Mouse (Mus musculus): ENCODE data around the gene Tet3. TPM values are rescaled to one million over a fixed set of nuclear protein-coding genes. Genes with fewer than 3 reads are reported as not detected.
A peak's percentile ranks its signal among the peaks of the same experiment; 100 is the strongest.
"Not testable (repeated sequence)": the region's sequence is repeated elsewhere in the genome, so short reads cannot be mapped to it uniquely, and the experiment has no call there.

Gene Tet3
- polyA plus RNA-seq, 1 experiment = 21.1 TPM

DNA sequence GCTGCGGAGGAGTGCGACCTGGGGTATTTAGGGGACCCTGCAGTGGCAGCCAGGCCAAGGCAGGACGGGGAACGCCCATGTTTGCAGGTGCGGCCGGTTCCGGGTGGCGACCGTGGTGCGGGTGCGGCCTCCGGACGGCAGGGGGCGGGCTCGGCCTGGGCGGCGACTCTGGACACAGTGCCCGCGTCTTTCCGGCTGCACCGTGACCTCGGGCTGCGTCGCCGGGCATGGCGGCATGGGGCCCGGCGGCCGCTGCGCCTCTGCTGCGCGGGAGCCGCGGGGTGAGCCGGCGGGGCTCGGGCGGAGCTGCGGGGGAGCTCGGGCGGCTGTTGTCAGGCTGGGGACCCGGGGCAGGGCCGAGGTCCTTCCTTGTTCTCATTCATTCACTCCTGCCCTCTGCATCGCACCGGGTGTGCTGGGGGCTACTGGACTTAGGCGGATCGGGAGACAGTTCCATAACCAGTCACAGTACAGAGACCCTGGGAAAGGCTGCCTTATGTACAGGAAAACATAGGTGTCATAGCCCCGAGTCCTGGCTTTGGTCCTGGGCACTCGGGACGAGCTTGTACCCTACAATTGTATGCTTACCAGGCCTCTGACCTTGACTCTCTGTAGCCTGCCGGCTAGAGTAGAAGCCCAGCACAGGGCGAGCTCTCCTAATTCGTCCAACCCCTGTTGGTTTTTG, 109.5 kb downstream of the Tet3 start:
- H3K36me3 ChIP-seq (ENCODE audit: control insufficient read depth, insufficient read depth, low read length) = peaks cover 4% of the 10 kb centered on the region
- H3K27me3 ChIP-seq (ENCODE audit: control insufficient read depth, insufficient read depth, low read length) = no peaks in the 10 kb centered on the region
- H3K27ac ChIP-seq (ENCODE audit: insufficient read depth, low read length) = no peak overlapping the region; the same call in 1 of the 2 replicates
- TF ChIP-seq CTCF (IDR thresholded peaks at IDR 0.05; ENCODE audit: extremely low read depth, insufficient read depth, insufficient read length, insufficient replicate concordance) (peak; percentile 97), POLR2A (IDR thresholded peaks at IDR 0.05; ENCODE audit: low read depth, low read length) (peak; percentile 60)
- H3K4me3 ChIP-seq (ENCODE audit: extremely low read depth, insufficient read depth, insufficient read length) = peak overlapping the region; percentile 74
- under 1% methylated on average over 53 of the region's 53 CpGs for WGBS
- peaks cover 5% of the 10 kb centered on the region for H3K4me1 ChIP-seq (ENCODE audit: control insufficient read depth, insufficient read depth, insufficient read length)
- DNase-seq (ENCODE audit: low read depth in 1 of 2, low spot score in 2 of 2) = peak; percentile 58 to 92

DNA sequence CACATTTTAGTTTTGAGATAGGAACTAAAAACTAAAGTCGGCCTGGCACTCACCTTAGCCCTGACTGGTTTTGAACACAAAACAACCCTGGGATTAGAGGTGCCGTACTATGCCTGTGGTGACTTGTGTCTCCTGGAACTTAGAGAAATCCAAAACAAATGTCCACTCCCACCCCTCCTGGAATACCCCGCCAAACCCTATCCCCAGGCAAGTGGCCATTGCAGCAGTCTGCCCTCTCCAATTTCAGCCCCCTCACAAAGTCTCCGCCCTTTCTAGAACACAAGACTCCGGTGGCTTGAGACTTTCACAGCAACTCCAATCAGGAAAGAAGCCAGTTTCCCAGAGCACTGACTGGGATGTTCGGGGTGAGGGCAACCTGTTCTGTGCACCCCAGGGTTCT, 110.0 kb downstream of the Tet3 start, which contains the start of gene Bola3:
Gene Bola3 (plus strand): TSS at position 275 of the 400 bp plus-strand sequence.
- DNase-seq (ENCODE audit: low read depth in 1 of 2, low spot score in 2 of 2) = no peak
- Histone ChIP-seq H3K27ac (ENCODE audit: insufficient read depth, low read length) (no peak within 1 kb of the TSS; the same call in 1 of the 2 replicates), H3K4me3 (ENCODE audit: extremely low read depth, insufficient read depth, insufficient read length) (peak within 1 kb of the TSS; percentile 74), H3K4me1 (ENCODE audit: control insufficient read depth, insufficient read depth, insufficient read length) (peaks cover 5% of the 10 kb centered on the region), H3K27me3 (ENCODE audit: control insufficient read depth, insufficient read depth, low read length) (no peaks in the 10 kb centered on the region), H3K36me3 (ENCODE audit: control insufficient read depth, insufficient read depth, low read length) (peaks cover 2% of the 10 kb centered on the region; the same call in 1 of the 2 replicates)
- TF ChIP-seq POLR2A (IDR thresholded peaks at IDR 0.05; ENCODE audit: low read depth, low read length) = no peak
- TF ChIP-seq CTCF (IDR thresholded peaks at IDR 0.05; ENCODE audit: extremely low read depth, insufficient read depth, insufficient read length, insufficient replicate concordance) = no peak
- WGBS = 46% methylated on average over 6 of the region's 6 CpGs

DNA sequence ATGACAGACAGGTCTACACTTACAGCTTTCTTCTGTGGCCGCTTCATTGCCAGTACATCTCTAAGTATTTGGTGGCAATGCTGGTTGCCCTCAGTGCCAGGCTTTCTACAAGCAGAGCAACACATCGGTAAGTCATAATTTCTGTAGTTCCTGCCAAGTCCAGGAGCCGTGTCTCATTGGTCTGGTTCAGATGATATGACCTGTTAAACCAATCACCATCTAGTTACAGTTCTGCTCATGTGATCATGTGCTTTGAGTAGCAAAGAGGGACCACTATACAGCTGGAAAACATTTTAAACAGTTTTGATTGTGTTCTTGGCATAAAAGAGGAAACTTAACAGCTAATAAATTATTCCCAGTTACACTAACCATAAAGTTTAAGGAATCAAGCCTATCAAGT, 111.0 kb downstream of the Tet3 start:
- no peak overlapping the region for H3K27ac ChIP-seq (ENCODE audit: insufficient read depth, low read length)
- DNase-seq (ENCODE audit: low read depth in 1 of 2, low spot score in 2 of 2) = no peak
- no peak overlapping the region for H3K4me3 ChIP-seq (ENCODE audit: extremely low read depth, insufficient read depth, insufficient read length)
- H3K36me3 ChIP-seq (ENCODE audit: control insufficient read depth, insufficient read depth, low read length) = peaks cover 5% of the 10 kb centered on the region
- no peaks in the 10 kb centered on the region for H3K27me3 ChIP-seq (ENCODE audit: control insufficient read depth, insufficient read depth, low read length)
- TF ChIP-seq CTCF (IDR thresholded peaks at IDR 0.05; ENCODE audit: extremely low read depth, insufficient read depth, insufficient read length, insufficient replicate concordance) = no peak
- TF ChIP-seq POLR2A (IDR thresholded peaks at IDR 0.05; ENCODE audit: low read depth, low read length) = no peak
- WGBS = 83% methylated on average over 3 of the region's 3 CpGs
- H3K4me1 ChIP-seq (ENCODE audit: control insufficient read depth, insufficient read depth, insufficient read length) = peaks cover 5% of the 10 kb centered on the region

DNA sequence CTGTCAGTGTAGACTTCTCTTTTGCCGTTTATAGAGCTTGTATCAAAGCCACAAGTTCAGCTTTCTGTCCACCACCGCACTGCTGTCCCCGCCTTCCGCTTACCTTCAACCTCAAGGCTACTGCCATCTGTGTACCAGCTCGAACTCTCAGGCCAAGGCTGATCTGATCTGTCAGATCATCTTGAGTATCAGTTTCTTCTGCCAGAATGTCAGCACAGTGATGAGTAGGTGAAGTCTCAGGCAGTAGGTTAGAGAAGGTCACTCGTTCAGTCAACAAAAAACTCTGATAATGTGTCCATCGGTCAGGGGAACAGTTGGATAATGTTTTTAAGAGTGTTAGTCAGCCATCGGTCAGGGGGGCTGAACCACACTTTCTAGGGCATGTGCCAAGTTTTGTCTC, 113.6 kb downstream of the Tet3 start:
- not testable (repeated sequence) for H3K27me3 ChIP-seq (ENCODE audit: control insufficient read depth, insufficient read depth, low read length); H3K27ac ChIP-seq (ENCODE audit: insufficient read depth, low read length); H3K4me1 ChIP-seq (ENCODE audit: control insufficient read depth, insufficient read depth, insufficient read length); H3K4me3 ChIP-seq (ENCODE audit: extremely low read depth, insufficient read depth, insufficient read length); DNase-seq (ENCODE audit: low read depth in 1 of 2, low spot score in 2 of 2)
- peaks cover 19% of the 10 kb centered on the region for H3K36me3 ChIP-seq (ENCODE audit: control insufficient read depth, insufficient read depth, low read length)
- 89% methylated on average over 8 of the region's 8 CpGs for WGBS

DNA sequence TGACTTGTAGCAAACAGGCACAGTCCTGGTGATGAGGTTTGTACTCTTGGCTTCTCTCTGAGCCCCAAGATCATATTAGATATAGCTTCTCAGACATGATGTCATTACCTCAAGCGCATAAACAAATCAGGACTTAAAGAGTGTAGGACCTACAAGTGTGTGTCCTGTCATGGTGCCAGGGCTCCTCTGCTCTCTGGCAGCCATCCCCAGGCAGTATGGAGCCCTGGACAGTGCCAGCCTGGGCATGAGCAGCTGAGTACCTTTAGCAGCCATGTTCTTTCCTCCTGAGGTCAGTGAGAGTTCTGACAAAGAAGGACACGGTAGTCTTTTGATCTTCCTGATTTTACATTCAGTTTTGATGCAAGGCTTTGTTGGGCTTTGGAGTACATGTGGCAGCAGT, 115.9 kb downstream of the Tet3 start:
- DNase-seq (ENCODE audit: low read depth in 1 of 2, low spot score in 2 of 2) = no peak
- Histone ChIP-seq H3K36me3 (ENCODE audit: control insufficient read depth, insufficient read depth, low read length) (peaks cover 29% of the 10 kb centered on the region), H3K27me3 (ENCODE audit: control insufficient read depth, insufficient read depth, low read length) (no peaks in the 10 kb centered on the region), H3K27ac (ENCODE audit: insufficient read depth, low read length) (no peak overlapping the region), H3K4me1 (ENCODE audit: control insufficient read depth, insufficient read depth, insufficient read length) (no peaks in the 10 kb centered on the region), H3K4me3 (ENCODE audit: extremely low read depth, insufficient read depth, insufficient read length) (no peak overlapping the region)
- TF ChIP-seq CTCF (IDR thresholded peaks at IDR 0.05; ENCODE audit: extremely low read depth, insufficient read depth, insufficient read length, insufficient replicate concordance) (no peak), POLR2A (IDR thresholded peaks at IDR 0.05; ENCODE audit: low read depth, low read length) (no peak)
- WGBS = 93% methylated on average over 2 of the region's 2 CpGs

DNA sequence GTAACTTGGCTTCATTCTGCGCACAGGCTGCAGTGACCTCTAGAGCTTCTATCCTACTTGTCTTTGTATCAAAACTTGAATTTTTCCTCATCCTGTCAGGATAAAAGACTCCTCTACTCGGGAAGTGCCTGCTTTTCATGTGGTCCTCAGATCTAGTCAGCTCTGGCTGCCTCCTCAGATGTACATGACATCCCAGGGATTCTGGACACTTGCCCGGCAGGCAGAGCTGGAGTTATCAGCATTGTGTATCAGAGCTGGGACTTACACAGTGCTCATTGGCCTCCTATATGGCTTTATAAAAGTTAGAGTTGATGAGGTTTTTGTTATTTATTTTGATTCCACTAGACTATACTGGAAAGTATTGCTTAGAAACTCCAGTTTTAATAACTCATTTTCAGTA, 117.5 kb downstream of the Tet3 start:
- no peaks in the 10 kb centered on the region for H3K27me3 ChIP-seq (ENCODE audit: control insufficient read depth, insufficient read depth, low read length)
- no peak overlapping the region for H3K4me3 ChIP-seq (ENCODE audit: extremely low read depth, insufficient read depth, insufficient read length)
- WGBS = 83% methylated on average over 3 of the region's 3 CpGs
- DNase-seq (ENCODE audit: low read depth in 1 of 2, low spot score in 2 of 2) = no peak
- no peaks in the 10 kb centered on the region for H3K4me1 ChIP-seq (ENCODE audit: control insufficient read depth, insufficient read depth, insufficient read length)
- TF ChIP-seq POLR2A (IDR thresholded peaks at IDR 0.05; ENCODE audit: low read depth, low read length) (no peak), CTCF (IDR thresholded peaks at IDR 0.05; ENCODE audit: extremely low read depth, insufficient read depth, insufficient read length, insufficient replicate concordance) (no peak)
- peaks cover 32% of the 10 kb centered on the region for H3K36me3 ChIP-seq (ENCODE audit: control insufficient read depth, insufficient read depth, low read length)
- no peak overlapping the region for H3K27ac ChIP-seq (ENCODE audit: insufficient read depth, low read length)

DNA sequence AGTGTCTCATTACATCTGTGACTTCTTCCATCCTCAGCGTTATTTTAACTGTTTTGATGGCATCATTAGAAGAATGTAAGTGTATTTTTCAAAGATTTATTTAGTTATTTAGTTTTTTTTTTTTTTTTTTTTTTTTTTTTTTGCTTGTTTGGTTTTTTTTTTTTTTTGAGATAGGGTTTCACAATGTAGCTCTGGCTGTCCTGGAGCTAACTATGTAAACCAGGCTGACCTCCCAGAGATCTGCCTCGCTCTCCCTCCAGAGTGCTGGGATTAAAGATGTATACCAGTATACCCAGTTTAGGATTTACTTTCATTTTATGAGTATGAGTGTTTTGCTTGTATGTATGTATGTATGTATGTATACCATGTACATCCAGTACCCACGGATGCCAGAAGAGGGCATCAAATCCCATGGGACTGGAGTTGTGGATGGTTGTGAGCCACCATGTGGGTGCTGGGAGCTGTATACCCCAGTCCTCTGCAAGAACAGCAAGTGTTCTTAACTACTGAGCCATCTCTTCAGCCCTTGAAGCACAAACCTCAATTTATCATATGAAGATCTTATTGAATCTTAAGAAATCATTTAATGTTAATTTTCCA, 131.2 kb downstream of the Tet3 start:
- no peak for TF ChIP-seq CTCF (IDR thresholded peaks at IDR 0.05; ENCODE audit: extremely low read depth, insufficient read depth, insufficient read length, insufficient replicate concordance)
- no peak for TF ChIP-seq POLR2A (IDR thresholded peaks at IDR 0.05; ENCODE audit: low read depth, low read length)
- DNase-seq (ENCODE audit: low read depth in 1 of 2, low spot score in 2 of 2) = no peak
- Histone ChIP-seq H3K4me1 (ENCODE audit: control insufficient read depth, insufficient read depth, insufficient read length) (peaks cover 15% of the 10 kb centered on the region), H3K27ac (ENCODE audit: insufficient read depth, low read length) (no peak overlapping the region), H3K27me3 (ENCODE audit: control insufficient read depth, insufficient read depth, low read length) (no peaks in the 10 kb centered on the region), H3K36me3 (ENCODE audit: control insufficient read depth, insufficient read depth, low read length) (peaks cover 20% of the 10 kb centered on the region), H3K4me3 (ENCODE audit: extremely low read depth, insufficient read depth, insufficient read length) (no peak overlapping the region)
- 82% methylated on average over 3 of the region's 3 CpGs for WGBS
